Mouse (Mus musculus) embryonic fibroblast, embryonic 13.5 days (primary cell): ENCODE measurements around the gene Atp13a4.

Experiments
- CTCF ChIP-seq: IDR thresholded peaks from 2 replicates; pipeline ENCODE4 v1.5.1; 2011; ENCODE audit warnings: mild to moderate bottlenecking, control low read depth, low read length, moderate library complexity, borderline replicate concordance; ENCODE audit not compliant: insufficient read depth
- POLR2A ChIP-seq: IDR thresholded peaks from 2 replicates; pipeline ENCODE4 v1.6.1; 2011; ENCODE audit warnings: low read depth, mild to moderate bottlenecking, control low read depth, low read length, moderate library complexity

DNA sequence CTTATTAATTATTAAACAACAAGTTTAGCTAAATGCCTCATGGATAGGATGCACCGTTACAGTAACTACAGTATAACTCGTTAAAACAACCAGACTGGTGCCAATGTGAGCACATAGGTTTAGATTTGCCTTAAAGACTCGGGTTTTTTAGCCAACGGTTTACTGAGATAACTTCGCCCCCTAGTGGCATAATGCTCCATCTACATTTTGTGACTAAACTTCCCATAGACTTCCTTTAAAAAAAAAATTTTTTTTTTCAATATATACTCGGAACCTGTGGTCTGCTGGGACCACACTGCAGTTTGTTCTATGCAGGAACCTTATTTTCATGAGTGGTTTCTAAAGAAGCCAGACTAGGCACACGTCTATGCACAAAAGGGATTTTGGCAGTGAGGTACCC is 16.2 kb upstream of the Atp13a4 start:
- TF ChIP-seq POLR2A (no peak), CTCF (no peak)
